Mouse (Mus musculus): Measurements from ENCODE around the gene 4922502D21Rik. TPM values are rescaled to one million over a fixed set of nuclear protein-coding genes. Genes with fewer than 3 reads are reported as not detected.
A peak's percentile ranks its signal among the peaks of the same experiment; 100 is the strongest.

4922502D21Rik gene
- polyA plus RNA-seq (2014; fragmentation: Nextera tagmentation; extraction: Ambion mirVana) = 0.12 TPM in 1 of 2 replicates, not detected in the other

GRCm38 (mm10) chr6:129331610-129332009 lies at the start of gene 4922502D21Rik:
TSS of gene 4922502D21Rik (minus strand) at chr6:129331796.
- H3K9ac ChIP-seq = no peak within 1 kb of the TSS

GRCm38 (mm10) chr6:129380454-129380853 lies 48.9 kb upstream of the 4922502D21Rik start:
- no peak for ATAC-seq (ENCODE audit: low FRiP score)
- no peak for DNase-seq (ENCODE audit: low spot score)
- H3K36me3 ChIP-seq (replicated peaks; ENCODE audit: control insufficient read depth, insufficient read depth) = no peaks in the 10 kb centered on the region

More at GRCm38 (mm10) chr6:129331610-129332009, at the start of gene 4922502D21Rik:
- ATAC-seq (ENCODE audit: low FRiP score) (no peak), DNase-seq (ENCODE audit: low spot score) (no peak)
- no peaks in the 10 kb centered on the region for H3K36me3 ChIP-seq (replicated peaks; ENCODE audit: control insufficient read depth, insufficient read depth)
- WGBS = 57% methylated on average over 11 of the region's 11 CpGs
- H3K27me3 ChIP-seq (ENCODE audit: control insufficient read depth, insufficient read depth, low read length) = no peaks in the 10 kb centered on the region
- no peak within 1 kb of the TSS for H3K4me2 ChIP-seq (replicated peaks)
- H3K4me3 ChIP-seq (replicated peaks; ENCODE audit: low read length) = no peak within 1 kb of the TSS
- no peaks in the 10 kb centered on the region for H3K9me3 ChIP-seq (ENCODE audit: control insufficient read depth, low read length)
- H3K27ac ChIP-seq = no peak within 1 kb of the TSS
- no peaks in the 10 kb centered on the region for H3K4me1 ChIP-seq (replicated peaks; ENCODE audit: control insufficient read depth, insufficient read depth, low read length)

GRCm38 (mm10) chr6:129374937-129375471 lies 43.4 kb upstream of the 4922502D21Rik start:
- no peaks in the 10 kb centered on the region for H3K36me3 ChIP-seq (replicated peaks; ENCODE audit: control insufficient read depth, insufficient read depth)
- 88% methylated on average over 2 of the region's 2 CpGs for WGBS
- H3K4me3 ChIP-seq (replicated peaks; ENCODE audit: low read length) = no peak overlapping the region
- H3K4me2 ChIP-seq (replicated peaks) = no peak overlapping the region
- no peak for ATAC-seq (ENCODE audit: low FRiP score)
- no peak overlapping the region for H3K27ac ChIP-seq
- H3K27me3 ChIP-seq (ENCODE audit: control insufficient read depth, insufficient read depth, low read length) = no peaks in the 10 kb centered on the region
- no peak overlapping the region for H3K9ac ChIP-seq
- DNase-seq (ENCODE audit: low spot score) = no peak
- no peaks in the 10 kb centered on the region for H3K4me1 ChIP-seq (replicated peaks; ENCODE audit: control insufficient read depth, insufficient read depth, low read length)
- 0 out of 2 replicates have a peak, but pooled peaks cover 5% of the 10 kb centered on the region for H3K9me3 ChIP-seq (ENCODE audit: control insufficient read depth, low read length)

More at GRCm38 (mm10) chr6:129380454-129380853, 48.9 kb upstream of the 4922502D21Rik start:
- Histone ChIP-seq H3K4me3 (replicated peaks; ENCODE audit: low read length) (no peak overlapping the region), H3K9me3 (ENCODE audit: control insufficient read depth, low read length) (0 out of 2 replicates have a peak, but pooled peaks cover 5% of the 10 kb centered on the region), H3K27me3 (ENCODE audit: control insufficient read depth, insufficient read depth, low read length) (no peaks in the 10 kb centered on the region), H3K4me2 (replicated peaks) (no peak overlapping the region), H3K4me1 (replicated peaks; ENCODE audit: control insufficient read depth, insufficient read depth, low read length) (no peaks in the 10 kb centered on the region), H3K9ac (no peak overlapping the region), H3K27ac (no peak overlapping the region)
- 61% methylated on average over 4 of the region's 4 CpGs for WGBS

DNA sequence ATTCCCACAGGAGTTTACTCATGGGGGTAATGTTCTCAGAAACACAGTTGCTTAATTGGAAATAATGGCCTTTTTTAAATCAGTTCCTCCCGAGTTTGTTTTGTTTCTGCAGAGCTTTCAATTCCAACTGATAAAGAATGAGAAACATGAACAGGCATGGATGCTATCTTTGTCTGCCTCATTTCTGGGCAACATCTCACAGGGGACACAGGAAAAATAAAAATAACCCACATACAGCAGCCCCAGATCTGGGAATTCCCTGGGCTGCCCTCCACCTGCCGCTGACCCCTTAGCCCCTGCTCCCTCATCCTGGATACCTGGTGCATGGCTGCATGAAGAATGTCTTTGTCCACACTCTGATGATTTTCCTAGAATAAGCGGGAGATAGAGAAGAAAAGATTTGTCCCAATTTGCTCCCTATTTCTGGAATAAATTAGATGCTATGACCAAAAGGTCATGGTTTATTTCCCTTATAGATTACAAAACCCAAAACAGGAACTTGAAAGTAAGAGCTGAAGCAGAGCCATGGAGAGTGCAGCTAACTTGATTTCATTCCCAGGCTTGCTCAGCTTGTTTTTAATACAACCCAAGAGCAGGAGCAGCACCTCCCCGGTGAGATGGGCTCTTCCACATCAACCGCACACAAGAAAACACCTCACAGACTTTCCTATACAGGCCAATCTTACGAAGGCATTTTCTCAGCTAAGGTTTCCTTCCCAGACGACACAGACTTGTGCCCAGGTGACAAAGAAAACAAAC lies 38.0 kb upstream of the 4922502D21Rik start:
- ATAC-seq (ENCODE audit: low FRiP score) (no peak), DNase-seq (ENCODE audit: low spot score) (no peak)
- Histone ChIP-seq H3K27ac (no peak overlapping the region), H3K9me3 (ENCODE audit: control insufficient read depth, low read length) (no peaks in the 10 kb centered on the region), H3K27me3 (ENCODE audit: control insufficient read depth, insufficient read depth, low read length) (no peaks in the 10 kb centered on the region), H3K4me1 (replicated peaks; ENCODE audit: control insufficient read depth, insufficient read depth, low read length) (no peaks in the 10 kb centered on the region), H3K36me3 (replicated peaks; ENCODE audit: control insufficient read depth, insufficient read depth) (no peaks in the 10 kb centered on the region), H3K9ac (no peak overlapping the region), H3K4me3 (replicated peaks; ENCODE audit: low read length) (no peak overlapping the region), H3K4me2 (replicated peaks) (no peak overlapping the region)
- WGBS = 71% methylated on average over 7 of the region's 7 CpGs

DNA sequence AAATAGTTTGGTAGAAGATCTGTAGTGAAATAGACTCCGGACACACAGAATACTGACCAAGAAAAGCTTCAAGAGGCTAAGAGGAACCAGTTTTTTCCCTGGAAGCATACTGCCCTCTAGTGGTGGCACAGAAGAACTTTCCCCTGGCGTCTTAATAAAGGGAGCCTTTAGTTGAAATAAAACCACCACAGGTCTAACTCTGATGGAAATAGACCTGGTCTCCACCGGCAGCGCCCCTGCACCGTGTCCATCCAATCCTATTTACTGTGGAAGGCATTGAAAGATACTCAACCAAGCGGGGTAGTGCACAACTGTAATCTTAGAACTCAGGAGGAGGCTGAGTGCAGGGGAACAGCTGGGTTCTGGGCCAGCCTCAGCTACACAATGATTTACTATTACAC lies 34.4 kb upstream of the 4922502D21Rik start:
- no peaks in the 10 kb centered on the region for H3K36me3 ChIP-seq (replicated peaks; ENCODE audit: control insufficient read depth, insufficient read depth)
- no peak overlapping the region for H3K27ac ChIP-seq
- H3K9me3 ChIP-seq (ENCODE audit: control insufficient read depth, low read length) = no peaks in the 10 kb centered on the region
- H3K4me2 ChIP-seq (replicated peaks) = no peak overlapping the region
- ATAC-seq (ENCODE audit: low FRiP score) = peak; percentile 55
- H3K4me3 ChIP-seq (replicated peaks; ENCODE audit: low read length) = no peak overlapping the region
- DNase-seq (ENCODE audit: low spot score) = peak; percentile 84
- no peak overlapping the region for H3K9ac ChIP-seq
- H3K4me1 ChIP-seq (replicated peaks; ENCODE audit: control insufficient read depth, insufficient read depth, low read length) = no peaks in the 10 kb centered on the region
- H3K27me3 ChIP-seq (ENCODE audit: control insufficient read depth, insufficient read depth, low read length) = no peaks in the 10 kb centered on the region
- WGBS = 21% methylated on average over 6 of the region's 6 CpGs

DNA sequence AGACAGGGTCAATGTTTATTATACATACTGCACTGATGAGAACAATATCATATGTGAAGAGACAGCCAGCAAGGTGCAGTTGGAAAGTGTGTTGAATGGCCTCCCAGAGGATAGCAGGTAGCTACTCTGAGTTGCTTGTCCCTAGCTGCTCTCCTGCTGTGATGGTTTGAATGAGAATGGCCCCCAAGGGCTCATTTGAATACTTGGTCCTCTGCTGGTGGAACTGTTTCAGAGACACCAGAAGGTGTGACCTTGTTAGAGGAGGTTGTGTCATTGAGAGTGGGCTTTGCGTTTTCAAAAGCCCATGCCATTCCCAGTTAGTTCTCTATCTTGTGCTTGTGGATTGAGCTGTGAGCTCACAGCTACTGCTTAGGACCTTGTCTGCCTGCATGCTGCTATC lies 32.3 kb upstream of the 4922502D21Rik start:
- Histone ChIP-seq H3K27me3 (ENCODE audit: control insufficient read depth, insufficient read depth, low read length) (no peaks in the 10 kb centered on the region), H3K4me1 (replicated peaks; ENCODE audit: control insufficient read depth, insufficient read depth, low read length) (no peaks in the 10 kb centered on the region), H3K4me3 (replicated peaks; ENCODE audit: low read length) (no peak overlapping the region), H3K36me3 (replicated peaks; ENCODE audit: control insufficient read depth, insufficient read depth) (no peaks in the 10 kb centered on the region), H3K9me3 (ENCODE audit: control insufficient read depth, low read length) (no peaks in the 10 kb centered on the region), H3K4me2 (replicated peaks) (no peak overlapping the region), H3K9ac (no peak overlapping the region), H3K27ac (no peak overlapping the region)
- ATAC-seq (ENCODE audit: low FRiP score) (no peak), DNase-seq (ENCODE audit: low spot score) (no peak)
- 26% methylated on average over 1 of the region's 1 CpGs for WGBS

DNA sequence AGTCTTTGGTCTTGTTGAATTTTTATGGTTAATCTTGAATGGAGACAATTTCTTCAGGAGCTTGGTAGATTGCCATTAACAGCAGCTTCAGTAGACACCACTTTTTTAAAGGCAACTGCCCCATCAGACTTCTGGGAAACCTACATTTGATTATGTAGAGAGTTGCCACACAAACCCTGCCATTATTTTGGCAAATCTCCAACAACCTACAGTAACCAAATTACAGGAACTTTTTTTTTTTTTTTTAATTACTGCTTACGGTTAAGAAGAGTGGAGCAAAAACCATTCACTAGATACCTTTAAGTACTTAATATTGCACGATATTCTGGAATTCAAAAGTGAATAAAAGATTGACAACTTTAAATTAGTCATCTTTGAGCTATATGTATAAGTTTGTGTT lies 27.9 kb upstream of the 4922502D21Rik start:
- H3K9me3 ChIP-seq (ENCODE audit: control insufficient read depth, low read length) = no peaks in the 10 kb centered on the region
- ATAC-seq (ENCODE audit: low FRiP score) (no peak), DNase-seq (ENCODE audit: low spot score) (no peak)
- H3K4me3 ChIP-seq (replicated peaks; ENCODE audit: low read length) = no peak overlapping the region
- H3K4me1 ChIP-seq (replicated peaks; ENCODE audit: control insufficient read depth, insufficient read depth, low read length) = no peaks in the 10 kb centered on the region
- 97% methylated on average over 2 of the region's 2 CpGs for WGBS
- no peaks in the 10 kb centered on the region for H3K27me3 ChIP-seq (ENCODE audit: control insufficient read depth, insufficient read depth, low read length)
- H3K36me3 ChIP-seq (replicated peaks; ENCODE audit: control insufficient read depth, insufficient read depth) = no peaks in the 10 kb centered on the region
- H3K4me2 ChIP-seq (replicated peaks) = no peak overlapping the region
- no peak overlapping the region for H3K9ac ChIP-seq
- no peak overlapping the region for H3K27ac ChIP-seq

DNA sequence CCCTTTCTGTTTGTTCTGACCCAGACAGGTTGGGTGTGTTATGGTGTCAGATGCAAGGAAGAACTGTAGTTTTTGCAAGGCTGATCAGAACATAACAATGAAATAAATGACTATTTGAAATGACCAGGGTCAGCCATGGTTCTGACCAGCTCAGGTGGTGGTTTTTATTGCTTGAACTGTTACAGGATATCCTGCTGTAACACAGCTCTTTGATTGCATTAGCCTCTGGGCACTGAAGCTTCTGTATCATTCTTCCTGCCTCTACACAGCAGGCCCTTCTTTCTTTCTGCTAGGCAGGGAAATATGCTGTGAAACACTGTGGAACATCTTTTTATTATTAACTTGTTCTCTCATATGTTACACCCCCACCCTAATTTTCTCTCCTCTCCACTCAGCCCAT lies 24.8 kb upstream of the 4922502D21Rik start:
- H3K27me3 ChIP-seq (ENCODE audit: control insufficient read depth, insufficient read depth, low read length) = no peaks in the 10 kb centered on the region
- ATAC-seq (ENCODE audit: low FRiP score) = no peak

DNA sequence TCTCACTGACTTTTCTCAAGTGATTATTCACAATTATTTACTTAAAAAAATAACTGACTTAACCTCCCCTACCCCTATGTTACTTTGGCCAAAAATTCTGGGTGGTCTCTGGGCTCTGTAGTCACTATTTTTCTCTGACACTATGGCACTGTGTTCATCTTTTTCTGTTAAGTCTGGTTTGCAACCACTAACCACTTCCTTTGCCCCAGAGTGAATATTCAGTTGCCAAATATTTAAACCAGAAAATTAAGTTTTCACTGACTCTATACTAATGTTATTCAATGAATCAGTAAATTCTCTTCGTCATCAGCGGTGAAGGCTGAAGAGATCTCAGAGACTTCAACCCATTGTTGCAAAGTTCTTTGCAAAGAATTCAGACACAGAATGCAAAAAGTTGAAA lies 24.2 kb upstream of the 4922502D21Rik start:
- no peaks in the 10 kb centered on the region for H3K36me3 ChIP-seq (replicated peaks; ENCODE audit: control insufficient read depth, insufficient read depth)
- DNase-seq (ENCODE audit: low spot score) (no peak), ATAC-seq (ENCODE audit: low FRiP score) (no peak)
- no peak overlapping the region for H3K27ac ChIP-seq
- no peaks in the 10 kb centered on the region for H3K4me1 ChIP-seq (replicated peaks; ENCODE audit: control insufficient read depth, insufficient read depth, low read length)
- no peaks in the 10 kb centered on the region for H3K9me3 ChIP-seq (ENCODE audit: control insufficient read depth, low read length)
- no peak overlapping the region for H3K9ac ChIP-seq
- H3K4me2 ChIP-seq (replicated peaks) = no peak overlapping the region
- no peaks in the 10 kb centered on the region for H3K27me3 ChIP-seq (ENCODE audit: control insufficient read depth, insufficient read depth, low read length)
- no peak overlapping the region for H3K4me3 ChIP-seq (replicated peaks; ENCODE audit: low read length)
- 96% methylated on average over 2 of the region's 2 CpGs for WGBS

More for the DNA sequence above, 24.8 kb upstream of the 4922502D21Rik start:
- no peak for DNase-seq (ENCODE audit: low spot score)
- Histone ChIP-seq H3K4me2 (replicated peaks) (no peak overlapping the region), H3K36me3 (replicated peaks; ENCODE audit: control insufficient read depth, insufficient read depth) (no peaks in the 10 kb centered on the region), H3K4me3 (replicated peaks; ENCODE audit: low read length) (no peak overlapping the region), H3K9me3 (ENCODE audit: control insufficient read depth, low read length) (no peaks in the 10 kb centered on the region), H3K9ac (no peak overlapping the region), H3K4me1 (replicated peaks; ENCODE audit: control insufficient read depth, insufficient read depth, low read length) (no peaks in the 10 kb centered on the region), H3K27ac (no peak overlapping the region)
